Mouse (Mus musculus): ENCODE measurements around the gene Tubd1.

GRCm38 (mm10) chr11:86610239-86610638 is 65.4 kb downstream of the Tubd1 start:
- TF ChIP-seq CTCF (IDR thresholded peaks at IDR 0.05; ENCODE audit: extremely low read depth, insufficient read length, insufficient replicate concordance, low read depth, low read length) (no peak), POLR2A (IDR thresholded peaks at IDR 0.05; ENCODE audit: low read depth, low read length) (no peak)
